Mouse (Mus musculus) midbrain, embryonic 11.5 days (tissue): Measurements from ENCODE around the gene Opa3. TPM values are rescaled to one million over a fixed set of nuclear protein-coding genes. Genes with fewer than 3 reads are reported as not detected.

Experiments
- ATAC-seq: fragments of 200-750 bp; cut with Nextera tagmentation; 2 replicates; pipeline ENCODE4 v1.8.0; 2017; ENCODE audit warnings: moderate TSS enrichment, moderate library complexity; ENCODE audit not compliant: low FRiP score
- DNase-seq: peaks from one replicate; pipeline ENCODE4 v3.0.0; 2015; ENCODE audit warnings: low spot score; ENCODE audit errors: missing footprints
- H3K27ac ChIP-seq: fragments of 300-500 bp; sonication (generic); 2 replicates; pipeline ENCODE4 v1.5.1; 2014; ENCODE audit warnings: low read depth, low read length
- H3K27me3 ChIP-seq: fragments of 300-500 bp; sonication (generic); 2 replicates; pipeline ENCODE4 v1.6.1; 2014; ENCODE audit warnings: mild to moderate bottlenecking, low read length, moderate library complexity, mixed read lengths; ENCODE audit not compliant: control insufficient read depth, insufficient read depth
- H3K36me3 ChIP-seq: fragments of 300-500 bp; sonication (generic); 2 replicates; pipeline ENCODE4 v1.6.1; 2014; ENCODE audit warnings: mild to moderate bottlenecking, low read length, moderate library complexity, mixed read lengths; ENCODE audit not compliant: control insufficient read depth, insufficient read depth
- H3K4me1 ChIP-seq: fragments of 300-500 bp; sonication (generic); 2 replicates; pipeline ENCODE4 v1.6.1; 2014; ENCODE audit warnings: low read length; ENCODE audit not compliant: control insufficient read depth, insufficient read depth
- H3K4me2 ChIP-seq: fragments of 300-500 bp; sonication (generic); 2 replicates; pipeline ENCODE4 v1.6.1; 2014; ENCODE audit warnings: mild to moderate bottlenecking, moderate library complexity
- H3K4me3 ChIP-seq: fragments of 300-500 bp; sonication (generic); 2 replicates; pipeline ENCODE4 v1.5.1; 2014; ENCODE audit warnings: low read depth, low read length
- H3K9ac ChIP-seq: fragments of 300-500 bp; sonication (generic); 2 replicates; pipeline ENCODE4 v1.6.1; 2014; ENCODE audit warnings: low read length
- H3K9me3 ChIP-seq: fragments of 300-500 bp; sonication (generic); 2 replicates; pipeline ENCODE4 v1.6.1; 2016; ENCODE audit warnings: low read length; ENCODE audit not compliant: control insufficient read depth
- WGBS: fragments of 180-500 bp; shearing (Covaris S2); extraction: QIAGEN DNeasy Blood & Tissue Kit; methylation state at CpG from one replicate; pipeline ENCODE4 v1.1.7; 2014; 5-methylcytosine and 5-hydroxymethylcytosine counted together
- polyA plus RNA-seq: library from polyadenylated mRNA; unstranded; fragments of >200 nt; fragmentation: Nextera tagmentation; extraction: Ambion mirVana; gene quantifications from 2 replicates; pipeline ENCODE4 v1.2.1, GENCODE M21; 2014

The Opa3 gene
- polyA plus RNA-seq, 1 experiment from 2014 or later = 44.0 TPM

DNA sequence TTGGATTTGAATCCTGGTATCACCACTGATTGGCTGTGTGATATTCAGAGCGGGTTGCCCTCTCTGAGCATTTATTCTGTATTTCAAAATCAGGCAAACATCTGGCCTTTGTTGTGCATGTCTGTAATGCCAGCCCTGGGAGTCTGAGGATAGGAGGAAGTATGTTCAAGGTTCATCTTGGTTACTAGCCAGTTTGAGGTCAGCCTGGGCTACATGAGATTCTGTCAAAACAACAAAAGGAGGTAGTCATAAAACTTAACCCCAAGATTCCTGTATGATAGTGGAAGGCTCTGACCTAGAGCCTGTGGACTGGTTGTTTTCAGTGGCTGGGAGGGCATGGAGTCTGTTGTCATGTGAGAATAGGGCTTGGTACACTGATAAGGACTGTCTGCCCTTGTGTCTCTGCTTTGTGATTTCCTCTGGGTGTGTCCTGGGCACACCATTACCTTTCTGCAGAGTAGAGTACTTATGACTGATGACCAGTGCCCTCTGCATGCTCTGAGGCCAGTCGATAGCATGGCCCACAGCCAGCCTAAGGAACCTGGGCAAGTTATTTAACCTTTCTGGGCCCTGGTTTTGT is 7.0 kb downstream of the Opa3 start:
- Histone ChIP-seq H3K9me3 (no peaks in the 10 kb centered on the region), H3K9ac (no peak overlapping the region), H3K27me3 (no peaks in the 10 kb centered on the region), H3K4me1 (no peaks in the 10 kb centered on the region), H3K27ac (no peak overlapping the region), H3K4me3 (no peak overlapping the region), H3K36me3 (no peaks in the 10 kb centered on the region), H3K4me2 (no peak overlapping the region)
- DNase-seq = no peak
- 89% methylated on average over 2 of the region's 2 CpGs for WGBS
- ATAC-seq = no peak

GRCm38 (mm10) chr7:19236411-19236810 is 8.3 kb downstream of the Opa3 start:
- WGBS = 82% methylated on average over 2 of the region's 2 CpGs
- no peak overlapping the region for H3K9ac ChIP-seq

GRCm38 (mm10) chr7:19238344-19238743 is 10.2 kb downstream of the Opa3 start:
- H3K9me3 ChIP-seq = no peaks in the 10 kb centered on the region
- no peaks in the 10 kb centered on the region for H3K4me1 ChIP-seq
- H3K36me3 ChIP-seq = no peaks in the 10 kb centered on the region
- 92% methylated on average over 4 of the region's 4 CpGs for WGBS
- no peak overlapping the region for H3K4me3 ChIP-seq
- H3K27me3 ChIP-seq = no peaks in the 10 kb centered on the region
- H3K4me2 ChIP-seq = no peak overlapping the region
- no peak overlapping the region for H3K9ac ChIP-seq
- no peak for DNase-seq
- no peak overlapping the region for H3K27ac ChIP-seq
- ATAC-seq = no peak

More at GRCm38 (mm10) chr7:19236411-19236810, 8.3 kb downstream of the Opa3 start:
- ATAC-seq (no peak), DNase-seq (no peak)
- no peak overlapping the region for H3K4me3 ChIP-seq
- H3K27ac ChIP-seq = no peak overlapping the region
- no peaks in the 10 kb centered on the region for H3K27me3 ChIP-seq
- H3K9me3 ChIP-seq = no peaks in the 10 kb centered on the region
- H3K36me3 ChIP-seq = no peaks in the 10 kb centered on the region
- H3K4me1 ChIP-seq = no peaks in the 10 kb centered on the region
- H3K4me2 ChIP-seq = no peak overlapping the region

- no peaks in the 10 kb centered on the region for H3K4me1 ChIP-seq
- H3K9ac ChIP-seq = no peak overlapping the region
- H3K9me3 ChIP-seq = no peaks in the 10 kb centered on the region
- H3K27me3 ChIP-seq = no peaks in the 10 kb centered on the region
- 7% methylated on average over 1 of the region's 1 CpGs for WGBS
- peak; percentile 98 for DNase-seq
- H3K27ac ChIP-seq = no peak overlapping the region
- H3K4me3 ChIP-seq = no peak overlapping the region
- ATAC-seq = peak; percentile 89
- H3K36me3 ChIP-seq = no peaks in the 10 kb centered on the region
- no peak overlapping the region for H3K4me2 ChIP-seq
Measured at GRCm38 (mm10) chr7:19239423-19239822, 11.3 kb downstream of the Opa3 start.

DNA sequence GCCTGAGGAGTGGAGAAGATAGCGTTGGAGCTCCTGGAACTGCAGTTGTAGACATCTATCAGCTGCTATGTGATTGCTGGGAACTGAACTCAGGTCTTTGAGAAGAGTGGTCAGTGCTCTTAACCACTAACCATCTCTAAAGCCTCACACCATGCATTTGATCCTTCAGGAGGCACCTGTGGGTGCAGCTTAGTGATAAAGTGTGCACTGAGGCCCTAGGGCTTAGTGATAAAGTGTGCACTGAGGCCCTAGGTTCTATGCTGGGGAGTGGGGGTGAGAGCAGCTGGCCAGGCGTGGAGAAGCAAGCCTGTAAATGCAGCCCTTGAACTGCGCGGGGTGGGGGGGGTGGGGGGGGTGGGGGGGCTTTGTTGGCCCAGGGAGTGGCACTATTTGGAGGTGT is 11.9 kb downstream of the Opa3 start:
- DNase-seq (no peak), ATAC-seq (no peak)
- H3K27ac ChIP-seq = no peak overlapping the region
- H3K36me3 ChIP-seq = peaks cover 2% of the 10 kb centered on the region; the same call in 1 of the 2 replicates
- H3K9ac ChIP-seq = no peak overlapping the region
- H3K4me2 ChIP-seq = no peak overlapping the region
- H3K27me3 ChIP-seq = no peaks in the 10 kb centered on the region
- no peaks in the 10 kb centered on the region for H3K9me3 ChIP-seq
- 83% methylated on average over 2 of the region's 4 CpGs for WGBS
- H3K4me1 ChIP-seq = no peaks in the 10 kb centered on the region
- no peak overlapping the region for H3K4me3 ChIP-seq

GRCm38 (mm10) chr7:19240905-19241463 is 12.8 kb downstream of the Opa3 start:
- Histone ChIP-seq H3K9me3 (no peaks in the 10 kb centered on the region), H3K36me3 (peaks cover 4% of the 10 kb centered on the region; the same call in 1 of the 2 replicates), H3K27ac (no peak overlapping the region), H3K4me2 (no peak overlapping the region), H3K4me3 (no peak overlapping the region), H3K4me1 (no peaks in the 10 kb centered on the region), H3K9ac (no peak overlapping the region), H3K27me3 (no peaks in the 10 kb centered on the region)
- WGBS = 92% methylated on average over 8 of the region's 8 CpGs
- DNase-seq (no peak), ATAC-seq (no peak)

DNA sequence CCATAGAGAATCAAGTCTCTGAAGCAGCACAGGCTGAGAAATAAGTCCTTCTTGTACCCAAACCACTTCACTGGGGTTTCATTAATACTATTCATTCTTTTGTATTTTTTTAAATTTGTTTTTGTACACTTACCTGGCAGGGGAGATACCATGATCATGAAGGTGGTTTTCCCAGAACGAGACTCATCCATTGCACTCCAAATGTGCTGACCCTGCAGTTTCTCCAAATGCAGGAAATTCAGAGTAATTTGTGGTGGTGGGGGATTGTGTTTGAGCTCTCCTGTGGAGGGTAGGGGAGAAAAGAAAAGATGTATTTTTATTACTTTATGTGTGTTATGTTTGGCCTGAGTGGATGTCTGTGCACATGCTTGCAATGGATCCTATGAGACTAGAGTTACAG is 13.9 kb downstream of the Opa3 start:
- Histone ChIP-seq H3K9me3 (no peaks in the 10 kb centered on the region), H3K9ac (no peak overlapping the region), H3K4me1 (no peaks in the 10 kb centered on the region), H3K27me3 (no peaks in the 10 kb centered on the region), H3K36me3 (peaks cover 6% of the 10 kb centered on the region; the same call in 1 of the 2 replicates), H3K27ac (no peak overlapping the region), H3K4me2 (no peak overlapping the region), H3K4me3 (no peak overlapping the region)
- DNase-seq = no peak
- 95% methylated on average over 1 of the region's 1 CpGs for WGBS
- no peak for ATAC-seq

DNA sequence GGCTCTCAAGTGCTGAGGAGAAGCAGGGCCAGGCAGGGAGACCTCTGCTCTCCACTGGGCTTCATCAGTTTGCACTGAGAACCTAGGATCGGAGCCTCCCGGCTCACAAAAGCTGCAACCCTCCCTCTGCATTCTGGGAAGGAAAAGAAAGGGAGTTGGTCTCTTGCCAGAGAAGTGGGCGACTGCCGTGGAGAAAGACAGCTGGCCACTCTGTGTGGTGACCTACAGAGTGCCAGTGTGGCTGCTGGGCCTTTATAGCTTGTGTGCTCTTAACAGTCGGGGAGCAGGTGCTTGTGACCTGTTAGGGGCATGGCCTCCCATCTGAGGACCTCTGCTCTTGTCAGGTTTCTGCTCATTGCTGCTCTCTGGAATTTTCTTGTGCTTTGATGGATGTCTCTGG is 15.7 kb downstream of the Opa3 start:
- Histone ChIP-seq H3K36me3 (peaks cover 6% of the 10 kb centered on the region; the same call in 1 of the 2 replicates), H3K27ac (no peak overlapping the region), H3K27me3 (no peaks in the 10 kb centered on the region), H3K9ac (no peak overlapping the region), H3K4me2 (no peak overlapping the region), H3K9me3 (no peaks in the 10 kb centered on the region), H3K4me1 (no peaks in the 10 kb centered on the region), H3K4me3 (no peak overlapping the region)
- 88% methylated on average over 5 of the region's 5 CpGs for WGBS
- ATAC-seq (no peak), DNase-seq (no peak)

DNA sequence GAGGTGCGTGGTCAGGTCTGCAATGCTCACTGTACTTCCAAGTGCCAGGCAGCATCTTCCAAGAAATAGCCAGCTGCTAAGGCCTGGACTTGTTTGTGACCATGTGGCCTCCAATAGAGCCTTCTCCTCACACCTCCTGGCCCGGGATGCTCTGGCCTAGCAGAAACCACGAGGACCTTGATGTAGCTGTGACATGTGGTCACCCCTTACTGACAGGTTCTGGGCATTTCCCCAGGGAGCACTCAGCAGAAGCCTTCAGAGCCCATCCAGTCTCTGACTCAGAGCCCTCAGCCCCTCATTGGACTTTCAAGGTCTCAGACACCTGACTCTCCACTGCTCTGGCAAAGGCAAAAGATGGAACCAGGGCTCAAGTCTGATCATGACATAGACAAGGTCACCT is 16.9 kb downstream of the Opa3 start:
- Histone ChIP-seq H3K4me3 (no peak overlapping the region), H3K27me3 (no peaks in the 10 kb centered on the region), H3K4me1 (no peaks in the 10 kb centered on the region), H3K36me3 (peaks cover 6% of the 10 kb centered on the region; the same call in 1 of the 2 replicates), H3K4me2 (no peak overlapping the region), H3K9me3 (no peaks in the 10 kb centered on the region), H3K27ac (no peak overlapping the region), H3K9ac (no peak overlapping the region)
- DNase-seq = no peak
- WGBS = 84% methylated on average over 3 of the region's 3 CpGs
- ATAC-seq = no peak
